Mouse (Mus musculus) adrenal gland, adult 18-20 months (tissue): ENCODE results near the gene Prdx1. TPM values are rescaled to one million over a fixed set of nuclear protein-coding genes. Genes with fewer than 3 reads are reported as not detected.
"Not testable (repeated sequence)": the region's sequence is repeated elsewhere in the genome, so short reads cannot be mapped to it uniquely, and the experiment has no call there.

Experiments
- DNase-seq, 2 experiments: peaks; one replicate each; pipeline ENCODE4 v3.0.0; 2021 to 2022; ENCODE audit warnings: low spot score in 2 of 2
- total RNA-seq, 2 experiments: library from RNA; stranded (reverse); gene quantifications; 1 replicate in 1 of 2; 2 replicates in 1 of 2; pipeline ENCODE4 v1.2.3; 2021

Prdx1 gene
- total RNA-seq, 2 experiments from 2014 or later = 648 to 719 TPM

DNA sequence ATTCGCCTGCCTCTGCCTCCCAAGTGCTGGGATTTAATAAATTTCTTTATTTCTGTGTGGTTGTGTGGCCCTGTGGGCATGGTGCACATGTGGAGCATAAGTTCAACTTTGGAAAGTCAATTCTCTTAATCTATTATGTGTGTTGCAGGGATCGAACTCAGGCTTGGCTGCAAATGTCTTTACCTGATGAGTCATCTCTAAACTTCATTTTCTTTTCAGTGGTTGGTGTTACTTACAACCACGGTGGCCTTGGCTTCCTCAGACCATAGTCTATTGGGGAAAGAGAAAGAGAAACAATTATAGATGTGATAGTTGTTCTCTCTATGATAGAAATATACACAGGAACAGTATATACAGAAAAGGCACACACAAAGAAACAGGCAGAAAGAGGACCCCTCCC is 9.3 kb upstream of the Prdx1 start:
- no peak for DNase-seq

DNA sequence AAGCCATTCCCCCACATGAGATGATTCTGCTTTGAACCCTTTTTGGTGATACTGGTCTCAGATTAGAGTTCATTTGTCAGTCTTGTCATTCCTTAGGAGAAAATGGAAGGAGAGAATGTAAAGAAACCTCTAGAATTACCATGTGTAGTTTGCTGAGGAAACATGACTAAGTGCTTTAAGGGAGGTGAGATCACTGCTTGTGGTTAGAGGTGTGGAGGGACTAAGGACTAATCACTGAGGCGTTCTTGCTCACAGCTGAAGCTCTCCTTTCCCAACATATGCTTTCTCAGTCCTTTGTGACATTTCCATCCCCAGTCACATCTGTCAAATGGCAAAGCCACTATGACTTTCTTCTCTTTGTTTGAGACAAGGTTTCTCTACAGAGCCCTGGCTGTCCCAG is 7.5 kb upstream of the Prdx1 start:
- DNase-seq = no peak

DNA sequence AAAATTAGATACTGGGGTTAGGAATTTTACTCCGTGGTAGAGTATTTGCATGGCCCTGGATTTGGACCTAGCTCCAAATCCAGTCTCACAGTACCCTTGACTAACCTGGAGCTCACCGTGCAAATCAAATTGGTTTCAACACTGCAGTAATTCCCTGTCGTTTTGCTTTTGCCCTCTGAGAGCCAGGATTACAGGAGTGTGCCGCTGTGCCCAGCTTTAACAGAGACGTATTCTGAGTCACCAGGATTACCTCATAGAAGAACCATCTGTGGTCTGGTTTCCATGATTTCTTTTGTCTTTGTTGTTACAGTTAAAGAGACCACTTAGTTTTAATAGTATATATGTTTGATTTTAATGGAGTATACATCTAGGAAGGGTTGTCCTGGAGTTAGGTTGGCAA is 6.2 kb upstream of the Prdx1 start:
- no peak for DNase-seq

DNA sequence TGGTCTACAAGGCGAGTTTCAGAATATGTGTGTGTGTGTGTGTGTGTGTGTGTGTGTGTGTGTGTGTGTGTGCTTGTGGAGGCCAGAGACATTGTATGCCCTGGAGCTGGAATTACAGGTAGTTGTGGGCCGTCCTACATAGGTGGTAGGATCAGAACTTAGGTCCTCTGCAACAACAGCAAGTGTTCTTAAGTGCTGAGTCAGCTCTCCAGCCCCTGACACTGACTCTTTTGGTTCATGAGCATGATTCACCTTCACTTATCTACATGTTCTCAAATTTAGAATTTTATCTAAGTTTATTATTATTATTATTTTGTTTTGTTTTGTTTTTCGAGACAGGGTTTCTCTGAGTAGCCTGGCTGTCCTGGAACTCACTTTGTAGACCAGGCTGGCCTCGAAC is 4.8 kb upstream of the Prdx1 start:
- not testable (repeated sequence) for DNase-seq

DNA sequence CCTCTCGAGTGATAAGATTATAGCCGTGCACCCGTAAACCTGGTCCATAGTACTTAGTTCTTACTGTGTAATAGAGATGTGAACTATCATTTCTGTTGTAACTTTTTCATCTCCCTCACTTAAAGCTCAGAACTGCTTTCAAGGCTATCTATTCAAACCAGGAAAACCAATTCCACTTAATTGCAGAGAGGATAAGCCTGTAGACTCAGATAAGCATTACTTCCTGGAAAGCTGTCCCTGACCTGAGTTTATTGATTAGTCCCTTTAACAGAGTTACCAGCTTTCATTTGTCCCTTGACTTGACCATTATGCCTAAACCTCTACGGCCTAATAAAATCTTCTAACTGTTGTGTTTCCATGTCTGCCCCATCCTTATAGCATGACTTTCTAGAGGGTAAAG is 1.4 kb upstream of the Prdx1 start:
- DNase-seq = no peak

DNA sequence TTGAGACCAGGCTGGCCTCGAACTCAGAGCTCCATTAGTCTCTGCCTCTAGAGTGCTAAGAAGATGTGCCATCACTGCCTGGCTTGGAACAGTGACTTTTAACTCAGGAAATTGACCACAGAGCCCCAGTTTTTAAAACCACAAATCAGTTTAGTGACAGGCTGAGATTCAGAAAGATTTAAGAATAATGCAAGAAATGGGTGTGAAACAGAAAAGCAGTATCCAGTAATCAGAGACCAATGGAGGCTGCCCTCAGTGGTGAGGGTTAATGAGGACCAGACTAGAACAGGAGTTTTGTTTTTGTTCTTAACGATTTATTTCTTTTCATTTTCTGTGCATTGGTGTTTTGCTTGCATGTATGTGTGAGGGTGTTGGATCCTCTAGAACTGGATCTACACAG is 679 bp upstream of the Prdx1 start:
- no peak for DNase-seq

DNA sequence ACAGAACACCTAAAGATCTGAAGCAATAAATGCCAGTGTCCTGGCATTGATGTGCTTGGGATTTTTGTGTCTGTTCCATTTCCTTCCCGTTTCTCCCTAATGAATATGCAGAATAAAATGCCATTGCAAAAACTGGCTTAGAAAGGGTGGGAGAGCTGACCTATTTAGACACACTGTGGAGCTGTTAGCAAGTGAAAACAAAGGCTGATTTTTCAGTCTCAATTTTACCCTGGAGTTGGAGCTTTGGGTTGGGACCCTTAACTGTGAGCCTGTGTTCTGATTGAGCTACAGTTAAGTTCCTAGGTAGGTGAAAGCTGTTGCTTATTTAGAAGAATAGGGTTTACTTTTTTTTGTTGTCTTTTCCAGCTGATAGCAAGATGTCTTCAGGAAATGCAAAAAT is 1.7 kb downstream of the Prdx1 start:
- DNase-seq = no peak

DNA sequence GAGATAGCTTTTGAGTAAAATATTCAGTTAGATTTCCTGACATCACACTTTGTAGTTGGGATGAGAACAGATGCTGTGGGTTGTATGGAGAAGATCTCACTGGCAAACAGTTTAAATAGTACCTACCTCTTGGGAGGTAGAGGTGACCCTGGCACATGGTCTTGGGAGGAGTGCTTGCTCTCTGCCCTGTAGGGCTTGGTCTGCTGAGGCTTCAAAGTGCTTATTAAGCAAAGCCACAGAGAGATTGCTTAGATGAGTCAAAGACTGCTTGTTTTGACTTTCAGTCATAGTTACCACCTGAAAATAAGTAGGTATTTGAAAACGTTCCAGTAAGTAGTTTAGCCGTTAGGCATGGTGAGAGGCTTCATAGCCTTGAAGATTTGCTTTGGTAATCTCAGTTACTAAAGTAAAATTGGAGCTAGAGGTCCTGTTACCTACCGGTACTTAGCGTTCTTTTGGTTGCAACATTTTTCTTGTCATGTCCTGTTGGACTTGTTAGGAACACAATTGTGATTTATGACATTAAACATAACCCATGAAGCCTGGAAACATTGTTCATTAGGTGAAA is 4.0 kb downstream of the Prdx1 start:
- no peak for DNase-seq

DNA sequence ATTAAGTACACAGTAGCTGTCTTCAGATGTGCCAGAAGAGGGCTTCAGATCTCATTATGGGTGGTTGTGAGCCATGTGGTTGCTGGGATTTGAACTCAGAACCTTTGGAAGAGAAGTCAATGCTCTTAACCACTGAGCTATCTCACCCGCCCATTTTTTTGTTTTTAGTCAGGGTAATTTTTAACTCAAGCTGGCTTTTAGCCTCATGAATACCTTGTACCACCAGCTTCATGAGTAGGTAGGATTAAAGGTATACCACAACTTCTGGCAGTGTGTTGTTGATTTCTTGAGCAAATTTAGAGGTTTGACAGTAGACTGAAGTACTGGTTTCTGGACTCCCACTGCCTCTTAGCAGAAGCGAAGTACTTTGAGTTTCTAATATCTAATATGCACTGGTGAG is 6.8 kb downstream of the Prdx1 start:
- DNase-seq = no peak

DNA sequence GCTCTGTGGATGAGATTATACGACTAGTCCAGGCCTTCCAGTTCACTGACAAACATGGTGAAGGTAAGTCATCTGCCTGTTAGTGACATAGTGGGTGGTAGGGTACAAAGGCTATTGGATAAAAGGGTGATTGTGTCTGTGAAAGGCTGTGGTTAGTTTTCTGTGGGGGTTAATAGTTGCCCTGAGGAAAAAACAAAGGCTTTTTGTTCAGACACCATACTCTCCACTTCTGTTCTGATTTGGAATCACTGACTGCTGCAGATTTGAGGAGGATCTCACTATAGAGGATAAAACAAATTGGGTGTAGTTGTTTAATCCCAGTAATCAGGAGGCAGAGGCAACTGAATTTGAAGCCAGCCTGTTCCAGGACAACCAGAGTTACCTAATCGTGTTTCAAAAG is 8.4 kb downstream of the Prdx1 start:
- no peak for DNase-seq

DNA sequence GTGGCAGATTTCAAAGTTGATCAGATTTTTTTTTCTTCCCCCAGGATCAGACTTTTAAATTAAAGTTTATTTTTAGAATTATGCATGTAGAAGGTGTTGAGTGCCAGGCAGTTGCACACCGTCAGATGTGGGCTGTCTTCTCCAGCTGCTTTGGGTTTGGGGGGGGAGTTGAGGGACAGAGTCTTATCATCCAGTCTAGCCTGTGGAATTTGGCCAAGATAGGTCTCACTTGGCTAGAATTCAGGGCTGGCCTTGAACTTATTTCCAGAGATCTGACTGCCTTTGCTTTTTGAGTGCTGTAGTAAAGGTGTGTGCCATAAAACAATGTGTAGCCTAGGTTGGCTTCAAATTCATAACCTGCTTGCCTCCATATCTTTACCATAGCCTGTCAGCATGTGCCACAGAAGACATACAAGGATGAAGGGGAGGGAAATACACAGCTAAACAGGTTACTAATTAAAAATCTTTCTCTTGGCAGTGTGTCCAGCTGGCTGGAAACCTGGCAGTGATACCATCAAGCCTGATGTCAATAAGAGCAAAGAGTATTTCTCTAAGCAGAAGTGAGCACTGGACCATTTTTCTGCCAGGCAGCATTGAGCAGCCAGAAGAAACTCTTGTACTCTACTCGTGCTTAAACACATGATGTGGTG is 13.5 kb downstream of the Prdx1 start:
- DNase-seq = peak in 1 of 2 experiments; percentile 28

DNA sequence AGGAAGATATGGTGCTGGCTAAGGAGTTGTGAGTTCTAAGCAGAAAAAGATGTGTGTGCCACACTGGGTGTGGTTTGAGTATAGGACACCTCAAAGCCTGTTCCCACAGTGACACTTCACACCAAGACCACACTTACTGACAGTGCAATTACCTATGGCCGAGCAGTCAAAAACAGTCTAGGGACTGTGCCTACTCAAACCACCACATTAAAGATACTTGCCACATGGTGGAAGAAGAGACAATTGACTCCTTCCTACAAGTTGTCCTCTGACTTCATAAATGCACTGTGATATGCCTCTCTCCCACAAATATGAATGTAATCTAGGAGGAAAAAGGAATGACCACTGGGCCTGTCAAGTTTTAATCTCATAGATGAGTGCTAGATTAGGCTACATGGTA is 15.6 kb downstream of the Prdx1 start:
- no peak for DNase-seq

DNA sequence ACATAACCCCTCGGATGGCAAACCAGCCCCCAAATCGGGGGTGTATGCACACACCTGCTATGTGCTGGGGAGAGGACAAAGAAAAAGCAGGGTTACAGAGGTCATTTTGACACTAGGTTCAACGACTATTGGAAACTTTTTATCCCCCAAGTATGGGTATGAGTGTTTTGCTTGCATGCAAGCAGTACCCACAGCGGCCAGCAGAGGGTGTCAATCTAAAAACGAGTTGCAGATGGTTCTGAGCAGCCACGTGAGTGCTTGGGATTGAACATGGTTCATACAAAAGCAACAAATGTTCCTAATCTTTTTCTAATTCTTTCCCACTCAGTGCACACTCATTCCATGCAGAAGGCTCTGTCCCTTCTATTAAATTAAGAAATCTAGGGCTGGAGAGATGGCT is 18.5 kb downstream of the Prdx1 start:
- peak; percentile 70 to 82 for DNase-seq

DNA sequence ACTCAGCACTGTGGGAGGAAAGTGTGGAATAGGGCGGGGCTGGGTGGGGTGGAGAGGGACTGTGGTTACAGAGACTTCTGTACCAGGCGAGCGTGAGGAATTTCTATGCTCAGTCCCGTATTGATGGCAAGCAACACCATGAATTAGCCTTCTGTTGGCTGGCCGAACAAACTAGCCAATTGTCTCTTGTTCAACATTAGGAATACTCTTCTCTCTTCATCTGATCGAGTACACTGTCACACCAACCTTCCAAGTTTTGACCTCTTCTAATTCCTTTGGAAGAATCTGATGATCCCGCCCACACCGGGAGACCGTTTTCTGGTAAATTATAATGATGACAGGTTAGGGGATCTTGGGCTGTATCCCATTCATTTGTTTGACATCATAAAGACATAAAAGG is 22.3 kb downstream of the Prdx1 start:
- DNase-seq = no peak

DNA sequence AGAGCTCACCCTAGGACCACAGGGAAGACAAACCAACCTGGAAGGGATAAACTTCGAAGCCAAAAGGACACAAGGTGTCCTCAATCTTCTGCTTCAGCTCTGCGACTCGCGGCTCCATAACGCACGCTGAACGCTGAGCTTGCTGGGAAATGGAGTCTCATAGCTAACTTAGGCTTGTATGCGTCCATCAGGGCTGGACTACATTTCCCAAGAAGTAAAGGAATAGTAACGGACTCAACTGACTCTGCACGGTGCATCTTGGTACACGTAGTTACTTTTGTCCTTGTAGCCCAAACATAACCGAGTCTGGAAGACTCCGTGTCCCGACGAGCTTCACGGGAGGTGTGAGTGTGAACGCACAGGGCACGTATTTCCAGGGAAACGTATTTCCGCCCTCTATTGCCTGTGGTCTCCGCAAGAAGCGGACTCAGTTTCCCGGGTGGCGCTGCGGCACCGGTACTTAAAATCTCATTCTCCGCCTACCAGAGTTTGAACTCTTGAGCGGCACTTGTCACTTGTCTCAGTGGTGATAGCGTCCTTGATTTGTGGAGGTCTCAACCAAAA is 22.9 kb downstream of the Prdx1 start, which contains the start of the genes Mmachc and Ccdc163:
Gene Mmachc, minus strand, starts transcription at position 206 of the 564 bp plus-strand sequence.
Gene Ccdc163, plus strand, starts transcription at position 309 of the 564 bp plus-strand sequence.
- DNase-seq = peak; percentile 68 to 69

DNA sequence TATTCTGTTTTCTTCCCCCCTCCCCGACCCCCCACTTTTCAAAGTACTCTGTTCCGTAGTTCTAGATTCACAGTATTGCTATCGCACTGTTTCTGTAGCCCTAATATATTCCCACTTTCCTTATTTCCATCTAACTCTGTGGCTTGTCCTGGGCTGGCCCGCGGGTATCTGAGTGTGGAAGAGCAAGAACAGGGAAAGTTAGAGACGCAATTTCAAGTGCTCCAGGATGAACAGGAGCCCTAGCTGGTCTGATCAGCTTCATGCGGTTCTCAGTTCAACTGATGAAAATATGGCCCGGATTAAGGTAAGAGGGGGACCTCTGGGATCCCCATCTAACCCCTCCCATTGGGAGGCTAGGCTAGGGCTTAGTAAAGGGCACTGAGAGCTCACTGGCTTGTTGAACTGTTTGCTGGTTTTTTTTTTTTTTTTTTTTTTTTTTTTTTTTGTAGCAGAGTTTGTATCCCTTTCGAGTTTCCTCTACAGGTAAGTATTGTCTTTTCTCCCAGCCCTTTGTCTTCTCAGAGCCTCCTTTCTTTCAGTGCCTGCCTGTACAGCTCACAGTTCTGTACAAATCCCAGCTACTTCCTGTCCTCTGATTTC is 23.5 kb downstream of the Prdx1 start:
- no peak for DNase-seq

DNA sequence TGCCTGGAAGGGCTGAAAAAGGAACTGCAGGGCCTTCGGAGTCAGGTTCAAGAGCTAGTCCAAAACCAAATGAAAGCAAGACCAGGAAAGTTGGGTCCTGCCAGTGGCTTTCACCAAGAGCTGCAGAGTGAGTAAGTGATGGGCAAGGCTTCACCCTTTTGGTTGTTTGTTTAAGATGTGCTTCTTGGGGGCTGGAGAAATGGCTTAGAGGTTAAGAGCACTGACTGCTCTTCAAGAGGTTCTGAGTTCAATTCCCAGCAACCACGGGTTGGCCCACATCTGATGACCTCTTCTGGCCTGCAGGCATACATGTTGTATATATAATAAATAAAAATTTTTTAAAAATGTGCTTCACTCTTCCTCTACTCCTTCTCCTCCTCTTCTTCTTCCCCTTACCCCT is 24.8 kb downstream of the Prdx1 start:
- DNase-seq = no peak

DNA sequence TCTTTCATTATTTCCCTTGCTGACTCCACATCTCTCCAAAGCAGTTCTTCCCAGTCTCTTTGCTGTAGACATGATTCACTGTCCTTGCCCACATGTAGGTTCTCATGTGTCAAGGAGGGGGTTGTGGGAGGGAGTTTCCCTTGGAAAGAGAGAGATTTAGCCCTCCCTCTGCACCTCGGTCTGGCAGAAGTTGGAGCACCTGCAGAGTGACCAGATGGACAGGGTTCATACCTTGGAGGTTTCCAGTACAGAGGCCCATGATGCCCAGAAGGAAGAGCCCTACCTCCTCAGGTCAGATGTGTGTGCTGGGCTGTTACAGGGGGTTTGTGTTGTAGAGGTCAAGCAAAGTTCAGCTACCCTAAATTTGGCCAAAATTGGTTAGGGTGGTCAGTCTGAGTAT is 27.2 kb downstream of the Prdx1 start:
- no peak for DNase-seq

DNA sequence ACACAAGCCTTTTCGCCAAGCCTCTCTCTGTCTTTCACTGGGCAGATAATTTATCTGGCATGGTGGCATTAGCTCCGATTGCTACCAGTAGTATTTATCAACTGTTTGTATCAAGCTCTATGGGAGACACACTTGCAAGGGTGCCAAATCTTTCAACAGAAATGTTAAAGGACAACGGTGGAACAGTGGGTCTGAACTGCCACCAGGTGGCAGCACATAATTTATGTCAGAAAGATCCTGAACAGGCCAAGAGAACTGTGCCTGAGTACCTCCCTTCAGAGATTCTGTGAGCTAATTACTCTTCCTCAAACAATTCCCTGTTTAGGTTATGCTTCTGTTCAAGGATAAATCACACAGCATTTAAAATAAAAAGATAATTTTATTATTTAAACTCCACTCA is 34.1 kb downstream of the Prdx1 start:
- peak; percentile 61 to 66 for DNase-seq

DNA sequence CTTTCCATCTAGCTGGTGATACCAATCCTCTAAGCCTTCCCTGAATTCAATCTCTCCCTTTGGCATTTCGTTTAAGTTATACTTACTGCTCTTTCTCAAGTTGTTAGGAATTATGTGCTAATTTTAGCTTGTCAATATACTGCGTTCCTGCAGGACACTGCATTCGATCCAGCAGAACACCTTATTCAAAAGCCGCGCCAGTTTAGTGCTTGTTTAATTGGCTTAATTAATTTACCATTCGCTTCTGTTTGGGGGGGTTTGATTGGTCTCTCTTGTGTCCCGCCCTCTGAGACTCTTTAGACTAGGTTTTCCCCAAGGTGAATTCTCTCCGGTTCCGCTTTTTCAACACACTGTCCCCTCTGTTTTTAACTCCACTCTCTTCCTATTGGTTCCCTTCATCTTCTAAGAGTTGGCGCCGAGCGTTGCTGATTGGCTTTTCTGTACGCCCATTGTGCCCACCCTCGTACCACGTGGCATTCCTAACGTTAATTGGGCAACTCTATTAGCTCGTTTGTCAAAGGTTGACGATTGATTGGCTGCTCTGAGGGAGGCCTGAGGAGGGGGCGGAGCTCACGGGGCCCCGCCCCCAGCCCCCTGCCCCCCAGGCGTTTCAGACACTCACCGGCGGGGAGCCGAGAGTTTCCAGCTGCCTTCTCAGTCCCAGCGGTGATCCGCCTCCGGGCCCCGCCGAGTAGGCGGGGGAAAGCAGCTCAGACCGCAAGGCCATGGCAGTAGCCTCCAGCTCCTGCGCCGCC is 35.2 kb downstream of the Prdx1 start, which contains the start of gene Tesk2:
Gene Tesk2, plus strand, starts transcription at position 606 of the 755 bp plus-strand sequence.
- peak; percentile 78 to 80 for DNase-seq

DNA sequence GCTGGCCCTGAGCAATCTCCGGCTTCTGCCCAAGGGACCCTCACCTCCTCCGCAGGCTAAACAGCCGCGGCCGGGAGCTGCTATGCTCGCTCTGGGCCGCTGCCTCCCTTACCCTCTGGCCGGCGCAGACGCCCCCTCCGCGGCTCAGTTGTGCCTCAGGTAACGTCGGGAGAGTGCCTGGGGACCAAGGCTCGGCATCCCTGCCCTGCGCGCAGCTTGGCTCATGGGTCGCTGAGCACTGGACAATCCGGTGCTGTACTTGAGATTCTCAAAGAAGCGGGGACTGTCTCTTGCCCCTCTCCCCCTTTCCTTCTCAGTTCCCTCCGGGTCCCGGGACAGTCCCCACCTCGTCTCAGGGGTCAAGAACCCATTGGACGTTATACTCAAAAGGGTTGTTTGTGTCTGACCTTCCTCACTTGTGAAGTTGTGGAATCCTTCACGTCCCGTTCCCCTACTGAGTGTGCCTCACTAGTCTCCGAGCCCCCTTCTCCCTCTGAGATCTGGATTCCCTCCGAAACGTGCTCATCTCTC is 35.8 kb downstream of the Prdx1 start:
- DNase-seq = no peak
